Mouse (Mus musculus): ENCODE results near the gene Tll2.

GRCm38 (mm10) chr19:41119924-41120323 is 86.7 kb downstream of the Tll2 start:
- no peak for TF ChIP-seq CTCF (IDR thresholded peaks at IDR 0.05; ENCODE audit: extremely low read depth, insufficient read length, insufficient replicate concordance, low read depth, low read length)
- no peak for TF ChIP-seq POLR2A (IDR thresholded peaks at IDR 0.05; ENCODE audit: low read depth, low read length)

Measured in small intestine, adult 2 months (tissue).